Mouse (Mus musculus) lung, postnatal 36 days (tissue): Measurements from ENCODE around the gene Ctnnal1.

Source experiments
- DNase-seq: peaks from one replicate; pipeline ENCODE4 v3.0.0; 2022; ENCODE audit warnings: mixed read lengths

Gene Ctnnal1

GRCm38 (mm10) chr4:56801907-56802668 is 62.9 kb downstream of the Ctnnal1 start, which contains the start of the genes Elp1 and Fam206a:
Gene Elp1 (minus strand): TSS chr4:56802331.
Gene Fam206a (plus strand): TSS chr4:56802345.
- peak; percentile 95 for DNase-seq

GRCm38 (mm10) chr4:56791373-56791772 is 73.6 kb downstream of the Ctnnal1 start:
- DNase-seq = peak; percentile 54

GRCm38 (mm10) chr4:56771065-56771464 is 93.9 kb downstream of the Ctnnal1 start:
- no peak for DNase-seq

- peak; percentile 78 for DNase-seq
Observed at GRCm38 (mm10) chr4:56768913-56769312, 96.1 kb downstream of the Ctnnal1 start.

- peak; percentile 81 for DNase-seq
Observed at GRCm38 (mm10) chr4:56767861-56768284, 97.1 kb downstream of the Ctnnal1 start.
